Mouse (Mus musculus): ENCODE results near the gene Gjd3.
A peak's percentile ranks its signal among the peaks of the same experiment; 100 is the strongest.

Gene Gjd3

DNA sequence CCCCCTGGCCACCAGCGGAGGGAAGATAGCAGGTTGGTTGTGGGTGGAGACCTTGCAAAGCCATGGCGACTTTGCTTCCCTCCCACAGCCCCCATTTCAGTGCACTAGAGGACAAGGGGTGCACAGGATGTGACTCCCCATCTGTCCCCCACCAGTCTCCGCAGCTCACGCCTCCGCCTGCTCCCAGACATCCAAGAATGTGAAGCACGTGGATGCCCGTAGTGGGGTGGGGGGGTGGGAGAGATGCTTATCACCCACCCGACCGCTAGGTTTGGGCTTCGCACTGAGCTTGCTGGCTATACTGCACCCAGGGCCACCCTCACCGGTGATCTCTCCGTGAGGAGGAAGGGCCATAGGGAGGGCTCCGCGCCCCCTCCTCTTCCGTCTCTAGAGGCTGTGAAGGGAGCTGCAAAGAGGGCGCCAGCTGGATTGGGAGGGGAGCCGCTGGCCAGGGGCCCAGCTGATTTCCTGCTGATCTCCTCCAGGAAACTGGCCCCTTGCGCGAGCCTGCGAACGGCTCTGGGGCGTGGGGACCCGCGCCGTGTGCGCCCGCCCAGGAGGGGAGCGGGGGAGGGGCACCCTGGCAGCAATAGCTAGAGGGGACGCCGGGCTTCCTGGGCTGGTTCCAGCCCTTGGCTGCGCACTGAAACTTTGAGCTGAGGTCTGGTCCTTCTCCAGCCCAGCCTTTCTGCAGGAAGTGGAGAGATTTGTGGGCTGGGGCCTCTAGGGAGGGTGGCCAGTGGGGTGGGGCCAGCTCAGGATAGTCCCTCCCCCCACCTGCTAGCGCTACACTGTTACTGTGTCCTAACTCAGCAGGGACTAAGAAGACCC lies 19.4 kb downstream of the Gjd3 start:
- DNase-seq (ENCODE audit: low read depth, low spot score), result peak; percentile 77

DNA sequence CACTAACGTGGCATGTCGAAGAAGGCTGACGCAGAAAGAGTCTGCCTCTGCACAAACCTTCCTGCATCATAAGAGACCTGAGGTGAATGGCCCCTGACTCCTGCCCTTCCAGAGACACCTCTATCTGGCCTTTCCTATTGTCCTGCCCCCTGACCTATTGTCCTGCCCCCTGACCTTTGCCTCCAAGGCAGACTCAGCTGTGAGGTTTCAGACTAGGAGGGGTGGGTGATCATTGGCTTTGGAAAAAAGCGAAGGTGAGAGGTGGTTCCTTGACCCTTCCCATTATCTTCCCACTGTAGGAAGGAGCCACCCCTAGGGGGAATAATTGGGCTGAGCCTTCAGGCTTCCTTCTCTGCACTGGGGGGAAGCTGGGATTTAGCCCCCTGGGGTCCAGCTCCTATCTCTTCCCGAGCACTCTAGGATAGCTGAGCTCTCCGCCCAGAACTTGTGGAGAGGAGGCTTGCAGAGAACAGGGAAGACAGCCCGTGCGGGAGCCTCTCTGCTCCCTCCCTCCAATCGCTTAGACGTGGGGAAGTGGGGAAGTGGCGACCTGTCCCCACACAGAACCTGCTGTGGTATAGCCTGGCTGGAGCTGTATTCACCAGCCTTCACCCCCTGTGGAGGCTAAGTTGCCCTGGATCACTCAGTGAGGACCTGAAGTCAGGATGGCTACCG lies 20.3 kb downstream of the Gjd3 start:
- no peak for DNase-seq (ENCODE audit: low read depth, low spot score)

DNA sequence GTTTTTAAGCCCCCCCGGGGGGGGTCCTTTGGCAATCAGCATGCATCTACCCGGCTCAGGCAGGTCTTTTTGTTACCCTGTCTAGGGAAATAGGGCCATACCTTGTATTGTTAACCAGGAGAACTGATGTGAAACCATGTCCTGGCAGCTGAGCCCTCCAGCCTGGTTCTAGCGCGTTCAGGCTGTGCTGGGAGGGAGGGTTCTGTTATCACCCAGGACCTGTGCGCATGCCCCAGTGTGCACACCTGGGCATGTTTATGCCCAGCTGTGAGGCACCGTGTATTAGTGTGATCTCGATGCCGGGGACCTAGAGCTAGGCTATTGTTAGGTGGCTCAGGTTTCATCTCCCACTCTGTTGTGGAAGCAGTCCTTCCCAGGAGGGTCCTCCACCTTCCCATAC lies 21.1 kb downstream of the Gjd3 start:
- DNase-seq (ENCODE audit: low read depth, low spot score), result no peak

GRCm38 (mm10) chr11:98961051-98961592 lies 21.7 kb downstream of the Gjd3 start:
- DNase-seq (ENCODE audit: low read depth, low spot score), result no peak

GRCm38 (mm10) chr11:98960313-98960906 lies 22.4 kb downstream of the Gjd3 start:
- peak; percentile 82 for DNase-seq (ENCODE audit: low read depth, low spot score)

- DNase-seq (ENCODE audit: low read depth, low spot score), result peak; percentile 79
Observed at GRCm38 (mm10) chr11:98959437-98960312, 23.1 kb downstream of the Gjd3 start.

DNA sequence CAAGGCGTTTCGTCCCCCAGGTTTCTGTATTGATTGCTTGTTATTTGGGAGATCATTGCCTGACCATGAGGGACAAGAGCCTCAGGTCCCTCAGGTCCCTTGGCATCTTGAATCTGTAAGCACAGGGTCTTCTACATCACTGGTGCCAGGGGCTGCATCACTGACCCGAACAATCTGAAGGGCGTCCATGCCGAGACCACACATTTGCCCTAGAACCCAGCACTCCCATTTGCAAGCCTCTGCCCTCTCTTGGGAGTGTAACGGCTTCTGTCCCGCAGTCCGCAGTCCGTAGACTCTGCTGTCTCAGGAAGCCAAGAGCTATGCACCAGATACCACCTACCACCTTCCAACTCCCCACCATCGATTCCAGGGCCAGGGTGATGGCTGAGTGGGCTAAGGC lies 26.5 kb downstream of the Gjd3 start:
- DNase-seq (ENCODE audit: low read depth, low spot score), result no peak

GRCm38 (mm10) chr11:98955707-98956235 lies 27.0 kb downstream of the Gjd3 start:
- no peak for DNase-seq (ENCODE audit: low read depth, low spot score)

GRCm38 (mm10) chr11:98954801-98955706 lies 27.8 kb downstream of the Gjd3 start:
- no peak for DNase-seq (ENCODE audit: low read depth, low spot score)

GRCm38 (mm10) chr11:98954373-98954772 lies 28.4 kb downstream of the Gjd3 start:
- DNase-seq (ENCODE audit: low read depth, low spot score), result peak; percentile 85

GRCm38 (mm10) chr11:98953835-98954320 lies 28.9 kb downstream of the Gjd3 start:
- DNase-seq (ENCODE audit: low read depth, low spot score), result no peak

DNA sequence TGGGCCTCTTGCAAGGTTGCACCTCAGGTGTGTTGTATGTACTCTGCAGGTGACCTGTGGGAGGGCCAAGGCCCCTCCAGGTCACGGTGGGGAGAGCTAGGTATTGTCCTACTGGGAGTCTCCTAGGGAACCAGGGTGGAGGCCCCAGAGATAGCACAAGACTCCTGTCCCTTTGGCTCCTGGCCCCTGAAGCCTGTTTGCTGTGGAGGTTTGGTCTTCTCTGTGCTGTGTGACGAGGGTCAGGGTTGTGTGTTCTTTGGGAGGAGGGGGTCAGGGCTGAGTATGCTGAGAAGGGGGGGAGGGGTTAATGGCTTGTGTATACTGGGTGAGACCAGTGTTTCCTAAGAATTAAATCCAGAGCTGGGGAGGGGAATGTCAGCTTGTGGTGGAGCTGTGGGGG lies 29.5 kb downstream of the Gjd3 start:
- DNase-seq (ENCODE audit: low read depth, low spot score), result no peak

GRCm38 (mm10) chr11:98952736-98953135 lies 30.1 kb downstream of the Gjd3 start:
- DNase-seq (ENCODE audit: low read depth, low spot score), result no peak

DNA sequence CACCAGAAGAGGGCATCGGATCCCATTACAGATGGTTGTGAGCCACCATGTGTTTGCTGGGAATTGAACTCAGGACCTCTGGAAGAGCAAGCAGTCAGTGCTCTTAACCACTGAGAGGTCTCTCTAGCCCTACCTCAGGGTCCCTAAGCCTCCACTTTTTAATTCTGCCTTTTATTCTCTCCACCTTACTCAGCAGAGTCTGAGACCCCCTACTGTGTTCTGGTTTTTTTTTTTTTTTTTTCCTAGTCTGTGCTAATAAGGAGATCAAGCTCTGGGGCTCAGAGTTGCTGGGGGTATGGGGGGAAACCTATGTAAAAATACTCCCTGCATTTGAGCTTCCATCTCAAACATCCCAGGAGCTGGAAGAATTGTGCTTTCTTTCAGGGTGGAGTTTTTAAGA lies 30.7 kb downstream of the Gjd3 start:
- no peak for DNase-seq (ENCODE audit: low read depth, low spot score)

GRCm38 (mm10) chr11:98951026-98951906 lies 31.6 kb downstream of the Gjd3 start:
- DNase-seq (ENCODE audit: low read depth, low spot score), result no peak

- no peak for DNase-seq (ENCODE audit: low read depth, low spot score)
Observed at GRCm38 (mm10) chr11:98950484-98950883, 32.3 kb downstream of the Gjd3 start.

GRCm38 (mm10) chr11:98949958-98950460 lies 32.8 kb downstream of the Gjd3 start:
- DNase-seq (ENCODE audit: low read depth, low spot score), result no peak

- DNase-seq (ENCODE audit: low read depth, low spot score), result no peak
Observed at GRCm38 (mm10) chr11:98949242-98949957, 33.4 kb downstream of the Gjd3 start.

Measured in mesoderm, embryonic 11.5 days (tissue).